Mouse (Mus musculus) left cerebral cortex, adult 11 months (tissue): ENCODE data around the gene Col4a3.

ENCODE experiments used
- DNase-seq: peaks from one replicate; pipeline ENCODE4 v3.0.0; 2022; ENCODE audit warnings: low spot score

Gene Col4a3

DNA sequence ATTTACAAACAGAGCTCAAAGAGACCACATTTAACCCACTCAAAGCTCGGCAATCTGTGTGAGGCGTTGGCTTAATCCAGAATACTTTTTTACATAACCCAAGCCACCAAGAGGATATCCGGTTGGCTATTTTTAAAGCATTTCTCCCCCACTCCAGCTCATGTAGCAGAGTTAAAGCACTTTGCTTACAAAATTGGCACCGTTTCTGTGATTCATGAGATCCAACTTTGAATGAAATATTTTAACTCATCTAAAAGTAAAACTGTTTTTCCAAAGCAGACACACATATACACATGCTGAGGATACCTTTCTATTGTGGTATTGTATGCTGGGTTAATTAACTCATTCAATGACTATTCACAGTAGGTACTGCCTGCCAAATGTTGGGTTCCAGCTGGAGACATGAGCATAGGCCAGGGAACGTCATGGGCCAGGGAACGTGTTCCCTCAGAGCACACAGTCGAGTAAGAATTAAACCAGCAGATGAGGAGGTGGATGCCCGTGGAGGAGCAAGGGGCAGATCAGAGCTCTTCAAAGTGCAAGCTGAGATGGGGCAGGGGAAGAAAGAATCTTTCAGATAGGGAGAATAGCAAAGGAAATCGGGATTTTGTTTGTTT lies 22.0 kb downstream of the Col4a3 start:
- peak; percentile 14 for DNase-seq

DNA sequence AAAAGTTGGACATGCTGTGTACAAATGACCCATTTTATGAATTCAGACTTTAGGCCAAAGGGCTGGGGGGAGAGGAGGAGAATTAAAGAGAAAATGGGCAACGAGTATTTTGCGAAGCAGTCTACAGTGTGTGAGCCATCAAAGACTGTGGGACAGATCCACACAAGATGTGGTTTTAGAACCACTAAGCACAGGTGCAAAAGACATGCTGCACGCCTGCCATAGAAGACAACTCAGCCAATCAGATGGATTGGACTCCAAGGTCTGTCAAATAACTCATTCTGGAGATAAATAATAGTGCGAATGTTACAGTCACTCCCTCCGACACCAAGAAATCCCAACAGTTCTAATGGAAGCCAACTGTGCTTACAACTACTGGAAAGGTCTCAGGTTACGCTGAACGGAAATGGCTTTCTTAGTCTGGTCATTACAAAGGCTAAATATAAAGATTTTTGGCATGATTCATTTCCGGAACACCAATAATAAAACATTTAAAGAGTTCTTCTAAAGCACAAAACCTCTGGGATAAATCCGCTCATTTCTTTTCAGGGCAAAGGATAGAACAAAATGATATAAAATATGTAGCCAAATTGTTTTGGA lies 25.4 kb downstream of the Col4a3 start:
- DNase-seq = no peak

DNA sequence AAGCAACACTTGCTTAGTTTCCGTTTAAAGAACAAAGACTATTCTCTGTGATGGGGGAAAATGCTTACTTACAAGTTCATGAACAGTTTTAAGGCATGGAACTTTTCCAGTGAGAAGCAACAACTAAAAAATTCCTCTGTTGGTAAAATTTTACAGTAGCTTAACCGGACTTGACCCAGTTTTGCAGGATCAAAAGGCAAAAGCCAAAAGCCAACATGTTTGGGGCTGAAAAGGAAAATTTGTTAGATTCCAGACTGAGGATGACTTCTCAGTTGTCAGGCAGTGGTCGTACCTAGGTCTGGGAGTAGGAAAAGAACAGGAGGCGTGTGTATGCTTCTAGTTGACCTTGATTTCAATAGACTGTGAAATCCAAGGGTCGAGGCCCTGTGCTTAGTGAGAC lies 31.3 kb downstream of the Col4a3 start:
- DNase-seq = no peak

DNA sequence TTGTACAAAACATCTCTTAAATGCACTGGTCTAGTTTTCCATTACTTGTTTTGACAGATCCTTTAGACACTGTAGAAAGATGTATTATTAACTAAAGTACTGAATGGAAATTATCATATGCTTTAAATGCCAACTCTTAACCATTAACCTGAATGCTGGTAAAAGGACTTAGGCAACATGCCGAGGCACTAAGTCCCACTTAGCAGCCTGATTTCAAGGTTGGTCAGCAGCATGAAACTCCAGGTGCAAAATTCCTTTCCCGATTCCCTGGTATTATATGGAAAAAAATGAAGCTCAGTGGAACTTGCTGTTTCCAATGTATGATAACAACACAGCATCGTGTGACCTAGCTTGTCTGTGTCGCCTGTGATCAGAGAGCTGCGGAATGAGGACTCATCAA lies 31.9 kb downstream of the Col4a3 start:
- DNase-seq = no peak

DNA sequence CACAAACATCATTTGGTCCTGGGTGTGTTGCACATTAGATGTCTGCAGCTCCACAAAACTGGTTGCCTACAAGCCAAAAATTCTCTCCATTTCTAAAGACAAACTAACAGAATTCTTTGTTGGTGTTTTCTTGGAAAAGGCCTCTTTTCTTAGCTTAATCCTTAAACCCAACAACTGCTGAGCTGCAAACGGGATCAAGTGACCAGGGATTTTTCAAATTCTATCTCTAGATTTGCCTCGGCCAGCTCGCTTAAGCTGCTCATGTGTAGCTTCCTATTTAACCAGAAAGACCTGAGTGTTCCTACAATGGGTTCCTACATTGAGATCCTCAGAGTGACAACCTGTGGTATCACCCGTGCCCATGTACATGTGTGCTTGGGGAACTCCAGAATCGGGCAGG lies 33.3 kb downstream of the Col4a3 start:
- no peak for DNase-seq

DNA sequence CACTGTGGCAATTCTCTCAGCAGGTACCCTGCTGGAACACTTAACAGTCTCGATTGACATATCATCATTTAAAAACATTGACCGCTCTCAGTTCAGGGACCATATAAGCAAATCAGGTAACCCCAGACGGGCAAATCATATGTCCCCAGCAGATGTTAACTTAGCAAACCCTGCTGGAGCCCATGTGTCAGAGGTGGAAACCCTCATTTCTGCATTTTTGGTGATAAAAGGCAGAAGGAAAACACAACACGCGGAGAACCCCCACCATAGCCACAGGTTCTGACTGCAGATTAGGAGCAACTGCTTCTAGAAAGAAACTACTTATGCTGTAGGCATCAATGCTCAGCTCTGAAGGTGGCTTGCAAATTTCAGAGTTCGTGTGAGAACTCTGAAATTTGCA lies 38.2 kb downstream of the Col4a3 start:
- DNase-seq = no peak

DNA sequence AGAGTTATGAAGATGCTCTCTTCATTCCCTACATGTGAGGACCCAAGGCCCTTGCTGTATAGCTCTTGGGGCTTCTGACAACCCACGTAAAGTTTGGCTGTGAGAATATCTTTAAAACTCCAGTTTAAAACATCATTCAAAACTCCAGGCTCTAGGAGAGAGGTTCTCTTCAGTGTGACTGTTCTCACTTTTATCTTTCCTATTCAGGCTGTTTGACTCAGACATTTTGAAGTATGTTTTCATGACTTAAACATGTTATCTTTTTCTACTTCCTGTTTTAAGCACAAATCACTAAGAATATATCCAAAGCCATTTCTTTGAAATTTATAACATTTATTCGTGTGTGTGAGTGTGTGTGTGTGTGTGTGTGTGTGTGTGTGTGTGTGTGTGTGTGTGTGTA lies 38.8 kb downstream of the Col4a3 start:
- no peak for DNase-seq

DNA sequence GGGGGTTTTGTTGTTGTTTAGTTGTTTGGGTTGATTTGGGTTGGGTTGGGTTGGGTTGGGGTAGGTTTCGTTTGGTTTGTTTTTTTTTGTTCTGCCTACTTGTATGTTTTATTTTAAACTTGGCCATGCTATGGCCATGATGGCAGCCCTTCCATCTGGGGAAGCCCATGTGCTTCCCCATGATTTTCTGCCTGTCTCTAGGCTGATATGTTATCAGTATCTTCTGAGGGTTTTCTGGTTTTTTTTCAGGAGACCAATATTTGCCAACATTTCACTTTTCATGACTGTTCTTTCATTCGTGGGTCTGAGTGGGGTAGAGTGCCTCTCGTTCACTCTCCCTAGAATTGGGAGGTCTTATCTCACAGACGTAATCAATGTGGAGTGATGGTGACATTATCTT lies 40.9 kb downstream of the Col4a3 start:
- no peak for DNase-seq

DNA sequence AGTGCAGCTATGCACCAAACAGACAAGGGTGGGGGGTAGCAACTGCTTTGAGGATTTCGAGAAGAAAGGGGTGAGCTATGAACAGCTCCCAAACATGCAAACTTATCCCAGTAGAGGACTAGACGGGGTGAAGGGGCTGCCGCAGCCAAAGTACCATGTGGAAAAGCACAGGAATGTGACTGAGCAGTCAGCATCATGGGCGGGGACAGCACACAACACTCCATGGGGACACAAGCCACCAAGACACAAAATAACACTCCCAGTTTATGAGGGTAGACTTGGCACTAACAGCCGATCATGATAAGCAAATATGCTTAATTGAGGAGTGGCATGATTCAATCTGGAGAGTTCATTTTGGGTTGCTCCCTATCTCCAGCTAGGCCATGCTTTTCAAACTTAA lies 42.8 kb downstream of the Col4a3 start:
- DNase-seq = no peak

DNA sequence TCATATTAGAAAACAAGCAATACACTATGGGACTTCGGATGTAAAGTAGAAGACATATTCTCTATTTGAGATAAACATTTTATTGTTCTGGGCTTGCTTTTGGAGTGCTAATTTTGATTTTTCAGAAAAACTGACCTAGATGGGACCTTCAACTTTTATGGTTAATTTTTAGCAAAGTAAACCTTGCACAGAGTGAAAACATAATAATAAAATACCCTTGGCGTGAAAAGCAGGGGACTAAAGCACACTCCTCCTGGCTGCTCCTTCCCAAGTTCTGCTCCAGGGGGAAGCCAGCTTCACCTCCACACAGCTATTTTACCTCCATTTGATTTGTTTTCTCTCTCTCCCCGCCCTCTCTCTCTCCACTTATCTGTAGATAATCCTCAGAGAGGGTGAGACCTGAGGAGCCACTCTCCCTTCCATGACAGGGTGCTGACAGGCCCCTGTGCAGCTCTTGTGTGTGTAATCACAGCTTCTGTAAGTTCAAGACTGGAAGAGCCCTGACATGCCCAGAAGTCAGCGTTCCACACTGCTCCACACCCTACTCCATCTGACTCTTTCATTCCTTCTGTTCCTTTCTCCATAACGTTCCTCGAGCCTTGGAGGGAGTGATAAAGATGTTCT lies 44.6 kb downstream of the Col4a3 start:
- no peak for DNase-seq

DNA sequence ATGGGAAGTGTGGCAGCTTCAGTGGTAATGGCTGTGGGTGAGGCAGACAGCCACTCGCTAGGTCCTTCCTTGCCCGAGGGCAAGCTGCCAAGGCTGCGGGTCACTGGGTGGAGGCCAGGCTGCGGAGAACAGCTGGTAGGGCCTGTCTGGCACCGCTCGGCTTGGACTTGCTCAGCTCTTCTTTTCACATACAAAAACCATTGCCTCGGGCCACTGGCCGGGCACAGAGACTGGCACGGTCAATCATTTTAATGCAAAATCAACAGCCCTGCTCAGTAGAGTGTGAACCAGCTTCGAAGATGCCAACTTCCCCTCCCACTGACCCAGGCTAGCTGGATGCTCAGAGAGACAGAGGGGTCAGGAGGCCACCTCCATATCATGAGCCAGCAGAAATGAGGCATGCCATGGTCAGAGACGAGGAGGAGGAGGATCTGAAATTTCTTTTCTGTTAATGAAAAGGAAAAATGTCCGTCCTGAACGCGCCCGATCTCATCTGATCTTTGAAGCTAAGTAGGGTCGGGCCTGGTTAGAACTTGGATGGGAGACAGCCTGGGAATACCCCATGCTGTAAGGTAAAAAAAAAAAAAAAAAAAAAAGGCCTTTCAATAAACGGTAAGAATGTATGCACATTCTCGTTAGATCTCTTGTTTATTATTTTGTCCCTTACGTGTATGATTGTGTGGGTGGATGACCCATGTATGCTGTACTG lies 48.0 kb downstream of the Col4a3 start:
- no peak for DNase-seq

DNA sequence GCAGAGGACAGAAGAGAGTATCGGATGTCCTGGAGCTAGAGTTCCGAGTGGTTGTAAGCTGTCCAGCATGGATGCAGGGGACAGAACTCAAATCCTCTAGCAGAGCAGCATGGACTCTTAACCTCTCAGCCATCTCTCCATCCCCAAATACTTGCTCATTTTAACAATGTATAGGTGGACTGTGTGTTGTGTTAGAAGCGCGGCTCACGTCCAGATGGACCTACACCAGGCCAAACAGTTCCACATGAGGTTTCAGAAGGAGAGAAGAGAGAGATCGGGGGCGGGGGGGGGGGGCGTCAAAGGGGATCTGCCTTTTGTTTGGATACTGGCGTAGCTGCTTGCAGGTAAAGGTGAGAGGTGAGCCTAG lies 48.5 kb downstream of the Col4a3 start:
- DNase-seq = no peak

DNA sequence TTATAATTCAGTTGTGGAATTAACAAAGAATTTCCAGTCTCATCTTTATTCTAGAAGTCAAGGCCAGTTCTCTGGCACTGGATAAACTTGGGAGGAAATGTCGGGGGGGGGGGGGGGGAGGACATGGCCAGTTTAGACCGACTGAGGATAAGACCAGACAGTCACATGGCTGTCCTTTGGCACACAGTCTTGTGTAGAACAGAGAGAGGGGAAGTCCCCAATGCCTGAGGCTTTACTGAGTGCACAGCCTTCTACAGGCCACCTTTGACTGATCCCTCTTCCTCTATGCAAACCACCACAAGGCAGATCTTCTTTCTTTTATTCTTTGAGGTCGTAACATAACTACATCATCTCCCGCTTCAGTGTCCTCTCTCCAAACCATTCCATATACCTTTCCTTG lies 49.6 kb downstream of the Col4a3 start:
- DNase-seq = no peak

DNA sequence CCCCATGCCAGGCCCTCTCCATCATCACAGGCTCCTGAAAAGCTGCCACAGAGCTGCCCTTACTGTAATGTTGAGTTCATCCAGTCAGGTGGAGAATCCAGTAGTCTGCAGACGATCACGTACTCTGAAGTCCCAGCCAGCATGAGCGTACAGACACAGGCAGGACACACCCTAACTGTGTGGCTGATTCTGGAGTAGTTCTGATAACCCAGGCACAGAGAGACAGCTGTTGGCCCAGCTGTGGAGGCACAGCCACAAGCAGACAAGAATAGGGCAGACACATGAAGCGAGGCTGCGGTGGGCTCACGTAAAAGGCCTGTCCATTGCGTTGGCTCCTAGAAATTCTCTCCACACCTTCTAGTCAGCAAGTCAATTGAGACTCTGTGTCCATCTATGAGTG lies 50.7 kb downstream of the Col4a3 start:
- DNase-seq = no peak

DNA sequence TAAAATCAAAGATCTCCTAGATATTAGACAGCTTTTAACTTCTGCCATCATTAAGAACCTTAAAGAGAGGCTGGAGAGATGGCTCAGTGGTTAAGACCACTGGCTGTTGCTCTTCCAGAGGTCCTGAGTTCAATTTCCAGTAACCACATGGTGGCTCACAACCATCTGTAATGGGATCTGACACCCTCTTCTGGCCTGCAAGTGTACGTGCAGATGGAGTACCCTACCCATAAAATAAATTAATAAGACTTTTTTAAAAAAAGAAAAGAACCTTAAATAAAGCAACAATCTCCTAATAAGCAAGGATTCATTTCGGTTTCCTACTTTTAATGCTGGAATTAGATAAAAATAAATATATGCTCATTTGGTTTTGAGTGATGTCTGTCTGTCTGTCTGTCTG lies 51.7 kb downstream of the Col4a3 start:
- DNase-seq = no peak

DNA sequence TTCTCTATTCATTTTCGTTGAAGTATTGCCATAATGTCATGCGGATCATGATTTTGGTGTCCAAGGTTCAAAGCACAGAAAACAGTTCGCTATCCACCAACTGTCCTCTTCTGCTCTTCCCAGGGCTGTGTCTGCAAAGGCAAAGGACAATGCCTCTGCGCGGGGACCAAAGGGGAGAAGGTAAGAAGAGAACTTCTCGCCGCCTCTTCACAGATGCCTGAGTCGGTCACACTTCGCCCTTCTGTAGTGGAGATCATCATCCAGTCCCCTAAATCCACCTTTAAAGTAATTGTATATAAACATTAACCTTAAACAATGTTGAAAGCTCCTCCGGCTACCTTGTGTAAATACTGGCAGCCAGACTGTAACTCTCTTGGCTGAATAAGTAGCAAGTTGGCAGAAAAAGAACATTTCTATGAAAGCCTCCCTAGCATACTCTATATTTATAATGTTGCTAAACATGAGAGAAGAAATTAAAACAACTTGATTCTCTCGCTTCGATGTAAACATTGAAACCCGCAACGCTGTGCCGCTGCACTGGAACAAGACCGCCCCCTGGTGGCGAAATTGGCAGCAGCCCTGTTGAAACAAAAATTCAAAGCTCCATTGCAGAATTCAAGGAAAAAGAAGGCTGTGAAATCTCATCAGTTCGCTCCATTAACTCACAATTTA lies 54.7 kb downstream of the Col4a3 start:
- peak; percentile 53 for DNase-seq

DNA sequence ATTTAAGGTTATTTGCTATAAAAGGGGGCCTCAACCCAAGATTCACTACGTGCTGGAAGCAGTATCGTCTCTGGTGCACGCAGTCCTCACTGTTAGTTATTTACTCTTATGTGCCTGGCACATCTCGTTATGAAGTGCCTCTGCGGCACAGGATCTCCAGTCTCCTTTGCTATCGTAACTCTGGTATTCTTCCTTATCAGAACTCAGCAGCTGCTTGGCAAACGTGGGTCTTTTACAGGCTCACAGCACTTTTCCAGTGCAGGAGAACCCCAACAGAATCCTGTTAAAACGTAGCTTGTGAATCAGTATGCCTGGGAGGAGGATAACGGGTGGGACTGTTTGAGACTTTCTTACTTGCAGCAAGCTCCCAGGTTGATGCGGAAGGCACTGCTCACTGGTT lies 61.3 kb downstream of the Col4a3 start:
- no peak for DNase-seq

DNA sequence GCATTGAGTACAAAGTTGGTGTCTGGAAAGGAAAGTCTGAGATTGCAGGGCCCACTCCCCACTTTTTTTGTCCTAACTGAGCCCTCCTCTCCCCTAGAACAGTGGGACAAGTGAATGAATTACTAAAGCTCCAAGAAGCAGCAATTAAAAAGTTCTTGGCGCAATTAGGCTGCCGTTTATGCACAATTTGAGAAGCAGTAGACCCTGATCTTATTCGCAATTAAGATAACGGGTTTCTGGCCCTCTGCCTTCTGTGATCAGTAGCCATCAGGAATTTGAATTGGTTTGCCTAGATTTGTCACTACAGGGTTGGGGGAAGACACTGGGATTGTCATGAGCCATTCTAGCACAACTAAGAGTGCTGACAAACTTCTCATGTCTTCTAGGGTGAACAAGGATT lies 64.1 kb downstream of the Col4a3 start:
- no peak for DNase-seq

DNA sequence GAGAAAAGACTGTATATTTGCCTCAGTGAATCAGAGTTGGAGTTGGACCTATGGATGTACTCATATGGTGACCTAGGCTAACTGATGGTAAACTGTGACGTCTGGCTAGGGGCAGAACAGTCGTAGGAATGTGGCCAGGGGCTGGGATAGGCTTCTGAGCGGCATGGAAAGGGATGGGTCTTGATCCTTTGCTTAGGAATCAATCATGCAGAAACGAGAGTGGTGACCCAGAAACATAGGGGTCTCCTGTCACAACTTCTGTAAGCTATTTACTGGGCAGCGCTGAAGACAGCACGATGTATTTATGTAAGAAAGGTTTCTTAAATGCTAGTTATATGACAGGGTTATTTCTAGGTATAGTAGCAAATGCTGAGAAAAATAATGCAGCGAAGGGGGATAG lies 67.3 kb downstream of the Col4a3 start:
- no peak for DNase-seq

DNA sequence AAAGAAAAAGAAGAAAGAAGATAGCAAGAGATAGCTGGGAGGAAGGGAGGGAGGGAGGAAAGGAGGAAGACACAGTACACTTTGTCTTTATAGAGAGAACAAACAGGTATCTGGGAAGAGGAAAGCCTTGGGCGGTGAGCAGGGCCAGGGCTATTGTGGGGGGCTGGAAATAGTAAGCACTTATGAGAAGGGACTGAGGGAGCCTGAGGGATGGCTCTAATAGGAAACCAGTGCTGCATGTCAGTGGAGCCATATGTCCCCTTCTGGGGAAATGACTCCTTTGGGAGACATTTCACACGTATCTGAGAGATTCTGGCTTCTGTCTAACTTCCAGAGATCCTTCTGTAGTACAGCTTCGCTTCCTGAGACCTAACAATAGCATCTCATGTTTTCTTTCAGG lies 69.7 kb downstream of the Col4a3 start:
- DNase-seq = no peak

DNA sequence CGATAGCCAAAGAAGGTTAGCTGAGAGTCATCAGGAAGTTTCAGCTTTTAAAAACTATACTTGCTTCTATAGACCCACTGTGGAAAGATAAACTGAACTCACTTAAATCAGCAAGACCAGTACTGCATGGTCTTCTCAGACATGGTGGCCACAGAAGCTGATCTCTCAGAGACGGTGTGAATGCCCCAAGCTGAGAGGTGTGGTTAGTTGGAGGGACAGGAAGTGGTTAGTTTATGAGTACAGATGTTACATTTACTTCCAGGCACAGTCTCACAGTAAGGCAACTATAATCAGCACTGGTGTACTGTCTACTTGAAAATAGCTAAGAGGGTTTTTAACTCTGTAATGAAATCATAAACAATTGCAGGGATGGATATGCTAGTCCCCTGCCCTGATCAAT lies 75.5 kb downstream of the Col4a3 start:
- no peak for DNase-seq

DNA sequence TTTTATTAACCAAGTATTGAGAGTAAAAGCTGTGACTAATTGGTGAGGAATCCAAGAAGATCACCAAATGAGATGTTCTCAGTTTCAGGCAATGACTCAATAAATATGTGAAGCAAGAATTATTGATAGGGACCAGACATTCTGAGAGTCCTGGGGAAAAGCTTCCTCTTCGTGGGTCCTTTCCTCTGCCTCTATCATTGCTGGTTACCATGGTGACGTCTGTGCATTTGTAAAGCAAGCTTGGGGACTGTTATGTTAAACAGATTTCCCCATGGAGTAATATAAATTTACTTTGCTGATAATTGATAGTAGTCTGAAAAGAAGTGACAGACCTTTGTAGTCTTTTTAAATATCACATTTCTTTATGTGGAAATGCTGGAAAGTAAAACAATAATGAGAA lies 76.8 kb downstream of the Col4a3 start:
- DNase-seq = no peak

DNA sequence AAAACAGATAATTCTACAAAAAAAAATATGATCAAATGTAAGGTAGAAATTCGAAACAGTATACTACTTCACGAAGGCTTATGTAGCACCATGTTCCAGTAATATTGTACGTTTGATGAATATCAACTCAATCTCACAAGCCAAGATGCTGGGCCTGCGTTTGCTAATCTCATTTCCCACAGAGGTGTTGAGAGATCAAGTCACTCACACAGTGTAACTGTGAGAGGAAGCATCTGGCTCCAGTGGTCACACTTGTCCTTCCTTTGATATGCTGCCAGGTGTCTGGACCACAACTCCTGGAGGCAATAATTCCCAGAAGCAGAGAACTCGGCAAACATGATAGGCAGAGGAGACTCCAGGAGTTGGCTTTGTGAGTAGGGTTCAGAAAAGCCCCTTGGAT lies 99.6 kb downstream of the Col4a3 start:
- no peak for DNase-seq
